ENCODE assay signal across 8 mouse cellular contexts in genomic region chr1:75253849-75254624, GRCm38 (mm10). TPM values are rescaled to one million over a fixed set of nuclear protein-coding genes. Genes with fewer than 3 reads are reported as not detected.
DNase-seq lines count a peak whose midpoint lies in the region; ATAC-seq and TF ChIP-seq lines count a peak whose summit lies in the region.
"Had no signal": no experiment of that assay in that cellular context is flagged by ENCODE, and none has a peak within 500 bp of the region (broad histone marks: within the 10 kb centered on the region; RNA-seq: fewer than 3 reads in every experiment).

No protein-coding gene starts in this region.

- H3K9me3 ChIP-seq in G1E (replicated peaks): no peaks in the 10 kb centered on the region
- H3K9me3 ChIP-seq: hindbrain, embryonic 15.5 days had no signal

- no peak overlapping the region for H3K27ac ChIP-seq in gastrocnemius, adult 2 months
- H3K27ac ChIP-seq: hindbrain, embryonic 15.5 days had no signal

- H3K36me3 ChIP-seq in G1E (replicated peaks): no peaks in the 10 kb centered on the region

- DNase-seq in CD4-positive, CD25-positive, alpha-beta regulatory T cell, adult 2 months (ENCODE audit: low read depth, low spot score): peak; percentile 88
- peak; percentile 62 for DNase-seq in G1E (ENCODE audit: low spot score)
- DNase-seq in cerebellum, adult 9-11 months: peak; percentile 82
- peak; percentile 82 for DNase-seq in gastrocnemius, adult 2 months
- peak; percentile 89 to 94 for DNase-seq in layer of hippocampus, postnatal 10 days (ENCODE audit: low spot score in 2 of 2)
- DNase-seq in spleen, adult 12 weeks (ENCODE audit: low spot score): peak; percentile 79

- peaks cover 50% of the 10 kb centered on the region for H3K4me1 ChIP-seq in G1E (ENCODE audit: insufficient read depth, low read depth, low read length)

- TF ChIP-seq CTCF in G1E (IDR thresholded peaks at IDR 0.05; ENCODE audit: low read depth, low read length): peak; percentile 99
- TF ChIP-seq CTCF in gastrocnemius, adult 2 months (IDR thresholded peaks at IDR 0.05): peak; percentile 94; the same call in 1 of the 2 replicates

- H3K4me3 ChIP-seq in G1E (ENCODE audit: low read depth, low read length): no peak overlapping the region
- no peak overlapping the region for H3K4me3 ChIP-seq in gastrocnemius, adult 2 months
- H3K4me3 ChIP-seq: hindbrain, embryonic 15.5 days had no signal

- intact Hi-C loops in gastrocnemius, adult 2 months (cut with DNase I): loop anchor here (5.0 kb wide), 3 partner anchors 63 to 307 kb away; partner anchors contain the start of gene Dnpep

- peaks cover 14% of the 10 kb centered on the region; the same call in 1 of the 2 replicates for H3K27me3 ChIP-seq in G1E (ENCODE audit: insufficient read depth, low read length)
- H3K27me3 ChIP-seq: hindbrain, embryonic 15.5 days had no signal

- ATAC-seq in G1E (ENCODE audit: extremely low read depth, insufficient number of reproducible peaks, low FRiP score, poor library complexity, severe bottlenecking): no peak
- peak; percentile 68 for ATAC-seq in megakaryocyte, adult 5-6 weeks (ENCODE audit: poor library complexity, severe bottlenecking)

RNA-seq across cellular contexts. Expression of gene Ptprn, which starts 10.3 kb away (rescaled TPM):
- total RNA-seq in G1E (2014; fragmentation: Nextera tagmentation): not detected in 2 replicates
- total RNA-seq in G1E (2017): 0.11 TPM in 1 of 2 replicates, not detected in the other
- polyA plus RNA-seq in G1E (2012): 0.03 and 0.08 TPM in 2 replicates
- not detected for total RNA-seq in gastrocnemius, adult 2 months (2021)
- 100 to 1,000 TPM; 238 to 251 TPM for total RNA-seq in layer of hippocampus, postnatal 10 days (2021)
- not detected in 2 replicates for total RNA-seq in megakaryocyte, adult 5-6 weeks (2015)
- not detected in 2 replicates for total RNA-seq in megakaryocyte, adult 5-6 weeks (2017)

RNA-seq across cellular contexts. Expression of gene Dnajb2, which starts 17.8 kb away (rescaled TPM):
- total RNA-seq in G1E (2014; fragmentation: Nextera tagmentation) (15.4 and 63.3 TPM in 2 replicates), G1E (2017) (13.9 and 15.6 TPM in 2 replicates)
- polyA plus RNA-seq in G1E (2012): 9.1 and 11.1 TPM in 2 replicates
- total RNA-seq in gastrocnemius, adult 2 months (2021): 10 to 100 TPM; 83.2 to 88.9 TPM
- total RNA-seq in layer of hippocampus, postnatal 10 days (2021): 10 to 100 TPM; 52.9 to 60.9 TPM
- total RNA-seq in megakaryocyte, adult 5-6 weeks (2015): 1.9 and 2.6 TPM in 2 replicates
- total RNA-seq in megakaryocyte, adult 5-6 weeks (2017): 5.9 and 7.3 TPM in 2 replicates

RNA-seq across cellular contexts. Expression of gene A630095N17Rik, which starts 22.1 kb away (rescaled TPM):
- total RNA-seq in G1E (2014; fragmentation: Nextera tagmentation): not detected in 2 replicates
- not detected in 2 replicates for total RNA-seq in G1E (2017)
- not detected in 2 replicates for polyA plus RNA-seq in G1E (2012)
- not detected for total RNA-seq in gastrocnemius, adult 2 months (2021)
- not detected for total RNA-seq in layer of hippocampus, postnatal 10 days (2021)
- not detected in 2 replicates for total RNA-seq in megakaryocyte, adult 5-6 weeks (2015)
- total RNA-seq in megakaryocyte, adult 5-6 weeks (2017): not detected in 2 replicates
- polyA plus RNA-seq: hindbrain, embryonic 15.5 days had no signal

RNA-seq across cellular contexts. Expression of gene Resp18, which starts 24.2 kb away (rescaled TPM):
- total RNA-seq in G1E (2014; fragmentation: Nextera tagmentation) (not detected in 2 replicates), G1E (2017) (not detected in 2 replicates)
- not detected in 2 replicates for polyA plus RNA-seq in G1E (2012)
- not detected for total RNA-seq in gastrocnemius, adult 2 months (2021)
- 100 to 1,000 TPM; 108 to 111 TPM for total RNA-seq in layer of hippocampus, postnatal 10 days (2021)
- not detected in 2 replicates for total RNA-seq in megakaryocyte, adult 5-6 weeks (2015)
- total RNA-seq in megakaryocyte, adult 5-6 weeks (2017): not detected in 2 replicates

RNA-seq across cellular contexts. Expression of gene Tuba4a, which starts 34.4 kb away (rescaled TPM):
- total RNA-seq in G1E (2014; fragmentation: Nextera tagmentation) (201 and 287 TPM in 2 replicates), G1E (2017) (156 and 175 TPM in 2 replicates)
- polyA plus RNA-seq in G1E (2012): 38.6 and 61.0 TPM in 2 replicates
- total RNA-seq in gastrocnemius, adult 2 months (2021): 1,000 to 10,000 TPM; 1,043 to 1,330 TPM
- total RNA-seq in layer of hippocampus, postnatal 10 days (2021): 100 to 1,000 TPM; 348 to 373 TPM
- total RNA-seq in megakaryocyte, adult 5-6 weeks (2015): 373 and 391 TPM in 2 replicates
- 160 and 168 TPM in 2 replicates for total RNA-seq in megakaryocyte, adult 5-6 weeks (2017)

Comparison
In these comparisons a context has a peak if more than half of its experiments do, and no peak if none do; other contexts are left out.
1. RNA of gene Ptprn, which starts 10.3 kb away (total RNA-seq): 238 to 251 TPM in layer of hippocampus, postnatal 10 days; 0.11 TPM in G1E, not detected in gastrocnemius, adult 2 months and not detected in megakaryocyte, adult 5-6 weeks; every median in the first group is over 100 times any median in the second.
2. Peak in every context shown above with its lines, with median percentiles within 50 percentile points of each other: DNase-seq.